Mouse (Mus musculus): Measurements from ENCODE around the gene Gm12830. TPM values are rescaled to one million over a fixed set of nuclear protein-coding genes. Genes with fewer than 3 reads are reported as not detected.

The Gm12830 gene
- polyA plus RNA-seq, 1 experiment from 2014 or later = not detected

- DNase-seq (ENCODE audit: low spot score) = no peak
These were observed 21.7 kb downstream of the Gm12830 start for GRCm38 (mm10) chr4:114843097-114843721.

- DNase-seq (ENCODE audit: low spot score) = no peak
These were observed 23.1 kb downstream of the Gm12830 start for GRCm38 (mm10) chr4:114844600-114844999.

- no peak for DNase-seq (ENCODE audit: low spot score)
These were observed 24.1 kb downstream of the Gm12830 start for GRCm38 (mm10) chr4:114845622-114846021.

- DNase-seq (ENCODE audit: low spot score) = no peak
These were observed 25.2 kb downstream of the Gm12830 start for GRCm38 (mm10) chr4:114846723-114847122.

GRCm38 (mm10) chr4:114853968-114854367 is 32.4 kb downstream of the Gm12830 start:
- no peak for DNase-seq (ENCODE audit: low spot score)

GRCm38 (mm10) chr4:114858426-114858825 is 36.9 kb downstream of the Gm12830 start:
- no peak for DNase-seq (ENCODE audit: low spot score)

GRCm38 (mm10) chr4:114863166-114863565 is 41.6 kb downstream of the Gm12830 start:
- no peak for DNase-seq (ENCODE audit: low spot score)

GRCm38 (mm10) chr4:114869765-114870490 is 48.4 kb downstream of the Gm12830 start:
- no peak for DNase-seq (ENCODE audit: low spot score)

GRCm38 (mm10) chr4:114876441-114876972 is 55.0 kb downstream of the Gm12830 start:
- DNase-seq (ENCODE audit: low spot score) = no peak

- DNase-seq (ENCODE audit: low spot score) = no peak
These were observed 60.7 kb downstream of the Gm12830 start for GRCm38 (mm10) chr4:114882232-114882631.

- DNase-seq (ENCODE audit: low spot score) = no peak
These were observed 76.3 kb downstream of the Gm12830 start for GRCm38 (mm10) chr4:114897853-114898252.

GRCm38 (mm10) chr4:114899885-114900284 is 78.4 kb downstream of the Gm12830 start:
- DNase-seq (ENCODE audit: low spot score) = no peak

GRCm38 (mm10) chr4:114900866-114901642 is 79.5 kb downstream of the Gm12830 start:
- DNase-seq (ENCODE audit: low spot score) = no peak

- no peak for DNase-seq (ENCODE audit: low spot score)
These were observed 80.3 kb downstream of the Gm12830 start for GRCm38 (mm10) chr4:114901643-114902351.

- DNase-seq (ENCODE audit: low spot score) = no peak
These were observed 81.3 kb downstream of the Gm12830 start for GRCm38 (mm10) chr4:114902641-114903421.

GRCm38 (mm10) chr4:114903422-114903782 is 81.9 kb downstream of the Gm12830 start:
- DNase-seq (ENCODE audit: low spot score) = no peak

- DNase-seq (ENCODE audit: low spot score) = no peak
These were observed 84.0 kb downstream of the Gm12830 start for GRCm38 (mm10) chr4:114905501-114905900.

Measured in thymus, postnatal 0 days (tissue).